Mouse (Mus musculus) lung, postnatal 0 days (tissue): ENCODE results near the gene Duox1.

Experiments used
- CTCF ChIP-seq: IDR thresholded peaks from 2 replicates; pipeline ENCODE4 v1.5.1; 2016; ENCODE audit warnings: antibody characterized with exemption, mild to moderate bottlenecking
- EP300 ChIP-seq: IDR thresholded peaks from 2 replicates; pipeline ENCODE4 v1.6.1; 2016; ENCODE audit warnings: antibody characterized with exemption, mild to moderate bottlenecking, control low read depth

DNA sequence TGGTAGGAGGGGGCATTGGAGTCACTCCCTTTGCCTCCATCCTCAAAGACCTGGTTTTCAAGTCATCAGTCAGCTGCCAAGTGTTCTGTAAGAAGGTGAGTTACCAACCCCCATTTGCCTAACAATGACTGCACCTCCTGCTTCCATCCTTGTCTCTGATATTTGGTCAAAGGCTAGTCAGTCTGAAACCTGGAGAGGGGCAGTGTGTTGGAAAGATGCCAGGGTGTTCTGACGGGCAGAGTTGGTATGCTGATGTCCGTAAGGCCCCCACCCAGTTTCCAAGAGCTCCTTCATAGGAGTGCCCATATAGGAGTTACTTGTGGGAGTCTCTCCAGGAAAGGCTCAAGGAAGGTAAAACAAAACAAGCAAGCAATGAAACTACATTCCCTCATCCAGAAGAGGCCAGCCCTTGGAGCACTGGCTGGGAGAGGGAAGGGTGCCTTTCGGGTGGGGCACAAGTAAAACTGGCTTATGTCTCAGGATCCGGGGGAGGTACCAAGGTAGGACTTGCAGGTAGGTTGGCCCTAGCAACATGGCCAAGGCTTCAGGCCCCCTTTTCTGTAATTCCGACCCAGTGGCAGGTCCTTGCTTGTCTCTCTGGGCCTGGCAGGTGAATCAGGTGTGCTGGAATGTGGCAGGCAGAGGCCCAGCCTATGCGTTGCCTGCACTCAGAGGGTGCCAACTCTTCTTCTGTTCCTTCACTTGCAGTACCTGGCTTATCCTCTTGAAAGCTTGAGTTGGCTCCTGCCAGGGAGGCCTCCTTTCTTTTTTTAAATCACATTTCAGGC, 29.8 kb downstream of the Duox1 start:
- peak; percentile 14; the same call in 1 of the 2 replicates for TF ChIP-seq CTCF
- TF ChIP-seq EP300, result no peak
